Mouse (Mus musculus) MEL (cell line): ENCODE data around the gene Pla2g10. TPM values are rescaled to one million over a fixed set of nuclear protein-coding genes. Genes with fewer than 3 reads are reported as not detected.
A peak's percentile ranks its signal among the peaks of the same experiment; 100 is the strongest.

Experiments
- DNase-seq: peaks from one replicate; pipeline ENCODE4 v3.0.0; 2011; ENCODE audit warnings: low read depth, low spot score
- H3K27ac ChIP-seq: 2 replicates; pipeline ENCODE4 v1.5.1; 2012; ENCODE audit warnings: low read depth, mild to moderate bottlenecking, control low read depth, low read length, moderate library complexity; ENCODE audit not compliant: control insufficient read depth
- H3K27me3 ChIP-seq, 2 experiments: fragments of 150-350 bp in 1 of 2; sonication (generic) in 1 of 2; 2 replicates each; pipeline ENCODE4 v1.6.1; 2012; ENCODE audit warnings: low read length in 2 of 2, mild to moderate bottlenecking in 2 of 2, improper control_type of control experiment in 1 of 2, moderate library complexity in 1 of 2; ENCODE audit not compliant: insufficient read depth in 2 of 2, control insufficient read depth in 1 of 2
- H3K36me3 ChIP-seq, 2 experiments: 2 replicates each; pipeline ENCODE4 v1.6.1; 2012 to 2014; ENCODE audit warnings: low read length in 2 of 2, improper control_type of control experiment in 1 of 2, inconsistent platforms in 1 of 2, mild to moderate bottlenecking in 1 of 2; ENCODE audit not compliant: insufficient read depth in 2 of 2, control insufficient read depth in 1 of 2
- H3K4me1 ChIP-seq, 2 experiments: fragments of 150-350 bp in 1 of 2; sonication (generic) in 1 of 2; 2 replicates each; pipeline ENCODE4 v1.6.1; 2012; ENCODE audit warnings: low read length in 2 of 2, improper control_type of control experiment in 1 of 2, mild to moderate bottlenecking in 1 of 2; ENCODE audit not compliant: insufficient read depth in 2 of 2, control insufficient read depth in 1 of 2
- H3K4me3 ChIP-seq, 2 experiments: fragments of 150-350 bp in 1 of 2; sonication (generic) in 1 of 2; 2 replicates each; pipeline ENCODE4 v1.5.1; 2012; ENCODE audit warnings: low read depth in 2 of 2, low read length in 2 of 2, mild to moderate bottlenecking in 2 of 2, moderate library complexity in 2 of 2, control low read depth in 1 of 2, improper control_type of control experiment in 1 of 2; ENCODE audit not compliant: control insufficient read depth in 1 of 2, insufficient read depth in 1 of 2
- H3K79me2 ChIP-seq: 2 replicates; pipeline ENCODE4 v1.6.1; 2012; ENCODE audit warnings: mild to moderate bottlenecking, low read length, moderate library complexity; ENCODE audit not compliant: control insufficient read depth, poor library complexity, insufficient read depth
- H3K9ac ChIP-seq: 2 replicates; pipeline ENCODE4 v1.6.1; 2012; ENCODE audit warnings: low read depth, mild to moderate bottlenecking, control low read depth, low read length, moderate library complexity; ENCODE audit not compliant: control insufficient read depth, poor library complexity, severe bottlenecking
- H3K9me3 ChIP-seq: fragments of 150-350 bp; sonication (generic); replicated peaks from 2 replicates; pipeline ENCODE4 v1.6.1; 2012; ENCODE audit warnings: mild to moderate bottlenecking, low read length, improper control_type of control experiment, moderate library complexity; ENCODE audit not compliant: insufficient read depth
- BHLHE40 ChIP-seq: IDR thresholded peaks from 2 replicates; pipeline ENCODE4 v1.6.1; 2012; ENCODE audit warnings: low read depth, mild to moderate bottlenecking, inconsistent platforms, low read length, improper control_type of control experiment, borderline replicate concordance
- CTCF ChIP-seq, 3 experiments: IDR thresholded peaks in 2 of 3; conservative IDR thresholded peaks in 1 of 3; 2 replicates each; pipeline ENCODE4 v1.5.1; 2011 to 2012; ENCODE audit warnings: low read length in 3 of 3, low read depth in 2 of 3, mild to moderate bottlenecking in 2 of 3, improper control_type of control experiment in 1 of 3, inconsistent platforms in 1 of 3, mixed read lengths in 1 of 3, moderate library complexity in 1 of 3; ENCODE audit not compliant: control insufficient read depth in 1 of 3, insufficient read depth in 1 of 3, poor library complexity in 1 of 3, severe bottlenecking in 1 of 3
- ELF1 ChIP-seq: IDR thresholded peaks from 2 replicates; pipeline ENCODE4 v1.6.1; 2014; ENCODE audit warnings: low read depth, mild to moderate bottlenecking, inconsistent platforms, low read length, improper control_type of control experiment, moderate library complexity
- EP300 ChIP-seq, 2 experiments: IDR thresholded peaks; 2 replicates each; pipeline ENCODE4 v1.6.1; 2011; ENCODE audit warnings: improper control_type of control experiment in 2 of 2, low read length in 2 of 2, low read depth in 1 of 2, mild to moderate bottlenecking in 1 of 2
- GABPA ChIP-seq: IDR thresholded peaks from 2 replicates; pipeline ENCODE4 v1.6.1; 2012; ENCODE audit warnings: low read depth, mild to moderate bottlenecking, inconsistent platforms, low read length, improper control_type of control experiment, moderate library complexity
- MAZ ChIP-seq: IDR thresholded peaks from 2 replicates; pipeline ENCODE4 v1.6.1; 2012; ENCODE audit warnings: low read depth, mild to moderate bottlenecking, inconsistent platforms, low read length, improper control_type of control experiment
- MYC ChIP-seq: IDR thresholded peaks from 2 replicates; pipeline ENCODE4 v1.6.1; 2011; ENCODE audit warnings: low read depth, mild to moderate bottlenecking, low read length, improper control_type of control experiment, moderate library complexity
- NELFE ChIP-seq: IDR thresholded peaks from 2 replicates; pipeline ENCODE4 v1.6.1; 2011; ENCODE audit warnings: low read depth, low read length, improper control_type of control experiment
- POLR2A ChIP-seq, 2 experiments: IDR thresholded peaks; 2 replicates each; pipeline ENCODE4 v1.6.1; 2011 to 2012; ENCODE audit warnings: low read length in 2 of 2, mild to moderate bottlenecking in 2 of 2, control low read depth in 1 of 2, improper control_type of control experiment in 1 of 2, low read depth in 1 of 2, moderate library complexity in 1 of 2; ENCODE audit not compliant: control insufficient read depth in 1 of 2, insufficient read depth in 1 of 2, poor library complexity in 1 of 2
- POLR2AphosphoS2 ChIP-seq: IDR thresholded peaks from 2 replicates; pipeline ENCODE4 v1.6.1; 2011; ENCODE audit warnings: low read length, improper control_type of control experiment
- POLR2AphosphoS5 ChIP-seq: IDR thresholded peaks from 2 replicates; pipeline ENCODE4 v1.6.1; 2012; ENCODE audit warnings: low read depth, borderline replicate concordance, mild to moderate bottlenecking, inconsistent platforms, low read length, moderate library complexity, mixed read lengths
- RCOR1 ChIP-seq: IDR thresholded peaks from 2 replicates; pipeline ENCODE4 v1.6.1; 2012; ENCODE audit warnings: low read depth, mild to moderate bottlenecking, inconsistent platforms, low read length, improper control_type of control experiment
- SIN3A ChIP-seq: IDR thresholded peaks from 2 replicates; pipeline ENCODE4 v1.6.1; 2012; ENCODE audit warnings: low read length, improper control_type of control experiment, inconsistent platforms
- SMC3 ChIP-seq: IDR thresholded peaks from 2 replicates; pipeline ENCODE4 v1.6.1; 2011; ENCODE audit warnings: low read depth, low read length, improper control_type of control experiment
- TBP ChIP-seq: IDR thresholded peaks from 2 replicates; pipeline ENCODE4 v1.8.0; 2011; ENCODE audit warnings: low read depth, low read length, improper control_type of control experiment
- USF1 ChIP-seq: IDR thresholded peaks from 2 replicates; pipeline ENCODE4 v1.6.1; 2014; ENCODE audit warnings: low read depth, mild to moderate bottlenecking, inconsistent platforms, low read length, improper control_type of control experiment, moderate library complexity
- USF2 ChIP-seq, 2 experiments: IDR thresholded peaks; 2 replicates each; pipeline ENCODE4 v1.6.1; 2011 to 2012; ENCODE audit warnings: improper control_type of control experiment in 2 of 2, low read length in 2 of 2, borderline replicate concordance in 1 of 2, inconsistent platforms in 1 of 2, low read depth in 1 of 2, mild to moderate bottlenecking in 1 of 2; ENCODE audit not compliant: insufficient read depth in 1 of 2
- ZMIZ1 ChIP-seq: IDR thresholded peaks from 2 replicates; pipeline ENCODE4 v1.6.1; 2012; ENCODE audit warnings: low read depth, mild to moderate bottlenecking, inconsistent platforms, low read length, improper control_type of control experiment, moderate library complexity
- polyA plus RNA-seq, 2 experiments: library from polyadenylated mRNA; stranded (reverse) in 1 of 2; unstranded in 1 of 2; fragments of >175 nt in 1 of 2; fragments of >200 nt in 1 of 2; gene quantifications; 2 replicates each; pipeline versions ENCODE4 v1.2.1 to v1.2.4; 2012; ENCODE audit warnings: low replicate concordance in 2 of 2, low read depth in 1 of 2; ENCODE audit not compliant: insufficient read length in 2 of 2, insufficient read depth in 1 of 2, missing spikeins in 1 of 2
- total RNA-seq: library from RNA; depleted of rRNA; stranded (reverse); fragments of 300-350 nt; gene quantifications from 2 replicates; pipeline ENCODE4 v1.2.3, GENCODE M21; 2012

Gene Pla2g10
- total and polyA plus RNA-seq, 3 experiments = not detected

GRCm38 (mm10) chr16:13754400-13755190 is 23.8 kb upstream of the Pla2g10 start (continued):
- TF ChIP-seq POLR2AphosphoS2 (no peak), POLR2A (IDR thresholded peaks at IDR 0.05; ENCODE audit: control insufficient read depth in 1 of 2, insufficient read depth in 1 of 2, low read depth in 1 of 2, low read length in 2 of 2, poor library complexity in 1 of 2) (peak in 1 of 2 experiments; percentile 60; a peak in 1 of 4 replicates), MYC (no peak), BHLHE40 (no peak), CTCF (IDR thresholded peaks at IDR 0.05 in 2 of 3, conservative IDR thresholded peaks at IDR 0.05 in 1 of 3; ENCODE audit: control insufficient read depth in 1 of 3, insufficient read depth in 1 of 3, low read depth in 2 of 3, low read length in 3 of 3, poor library complexity in 1 of 3, severe bottlenecking in 1 of 3) (no peak), POLR2AphosphoS5 (no peak), USF2 (IDR thresholded peaks at IDR 0.05; ENCODE audit: borderline replicate concordance in 1 of 2, insufficient read depth in 1 of 2, low read depth in 1 of 2, low read length in 2 of 2) (no peak), SMC3 (no peak), ELF1 (peak; percentile 90), ZMIZ1 (no peak), USF1 (no peak), RCOR1 (no peak), MAZ (peak; percentile 36; the same call in 1 of the 2 replicates), NELFE (peak; percentile 68), GABPA (no peak), SIN3A (peak; percentile 89)

GRCm38 (mm10) chr16:13753986-13754385 is 23.2 kb upstream of the Pla2g10 start:
- Histone ChIP-seq H3K9ac (peak overlapping the region; percentile 52), H3K4me3 (peak overlapping the region; percentile 48 to 49; a peak in 3 of 4 replicates), H3K27ac (no peak overlapping the region)

More at GRCm38 (mm10) chr16:13753986-13754385, 23.2 kb upstream of the Pla2g10 start:
- no peak for DNase-seq
- peaks cover 2% of the 10 kb centered on the region; the same call in 1 of the 2 replicates for H3K79me2 ChIP-seq
- peaks cover 0 to 8% of the 10 kb centered on the region in 2 experiments; a peak in 2 of 4 replicates for H3K36me3 ChIP-seq
- no peak for TF ChIP-seq USF1
- no peak for TF ChIP-seq MYC
- TF ChIP-seq NELFE = no peak
- no peak for TF ChIP-seq MAZ
- TF ChIP-seq TBP = no peak
- no peak for TF ChIP-seq EP300 (IDR thresholded peaks at IDR 0.05; ENCODE audit: low read depth in 1 of 2, low read length in 2 of 2)
- H3K27me3 ChIP-seq = peaks cover 1 to 4% of the 10 kb centered on the region in 2 experiments; a peak in 3 of 4 replicates
- H3K4me1 ChIP-seq = peaks cover 0 to 6% of the 10 kb centered on the region in 2 experiments; a peak in 2 of 4 replicates
- no peaks in the 10 kb centered on the region for H3K9me3 ChIP-seq
